Mouse (Mus musculus) ovary, postnatal 10 days (tissue): Measurements from ENCODE around the gene Riox2.

Experiments
- DNase-seq: peaks from one replicate; pipeline ENCODE4 v3.0.0; 2022; ENCODE audit warnings: low spot score

Gene Riox2

GRCm38 (mm10) chr16:59517447-59518219, 46.1 kb downstream of the Riox2 start:
- no peak for DNase-seq

GRCm38 (mm10) chr16:59521752-59522423, 50.3 kb downstream of the Riox2 start:
- no peak for DNase-seq

- DNase-seq = no peak
Measured at GRCm38 (mm10) chr16:59526939-59527338, 55.4 kb downstream of the Riox2 start.

GRCm38 (mm10) chr16:59529570-59529969, 58.0 kb downstream of the Riox2 start:
- DNase-seq = no peak

- DNase-seq = no peak
Measured at GRCm38 (mm10) chr16:59531243-59531642, 59.7 kb downstream of the Riox2 start.

GRCm38 (mm10) chr16:59532561-59532960, 61.0 kb downstream of the Riox2 start:
- no peak for DNase-seq

- no peak for DNase-seq
Measured at GRCm38 (mm10) chr16:59534349-59534748, 62.8 kb downstream of the Riox2 start.

- DNase-seq = no peak
Measured at GRCm38 (mm10) chr16:59535673-59536072, 64.1 kb downstream of the Riox2 start.

GRCm38 (mm10) chr16:59540944-59541343, 69.4 kb downstream of the Riox2 start:
- no peak for DNase-seq

- no peak for DNase-seq
Measured at GRCm38 (mm10) chr16:59541382-59541781, 69.8 kb downstream of the Riox2 start.
